Mouse (Mus musculus): ENCODE results near the gene Gda.

Gene Gda

GRCm38 (mm10) chr19:21372395-21373072 lies 100.7 kb downstream of the Gda start:
- DNase-seq (ENCODE audit: low read depth), result no peak

GRCm38 (mm10) chr19:21371337-21371736 lies 101.9 kb downstream of the Gda start:
- no peak for DNase-seq (ENCODE audit: low read depth)

GRCm38 (mm10) chr19:21370782-21371181 lies 102.5 kb downstream of the Gda start:
- no peak for DNase-seq (ENCODE audit: low read depth)

DNA sequence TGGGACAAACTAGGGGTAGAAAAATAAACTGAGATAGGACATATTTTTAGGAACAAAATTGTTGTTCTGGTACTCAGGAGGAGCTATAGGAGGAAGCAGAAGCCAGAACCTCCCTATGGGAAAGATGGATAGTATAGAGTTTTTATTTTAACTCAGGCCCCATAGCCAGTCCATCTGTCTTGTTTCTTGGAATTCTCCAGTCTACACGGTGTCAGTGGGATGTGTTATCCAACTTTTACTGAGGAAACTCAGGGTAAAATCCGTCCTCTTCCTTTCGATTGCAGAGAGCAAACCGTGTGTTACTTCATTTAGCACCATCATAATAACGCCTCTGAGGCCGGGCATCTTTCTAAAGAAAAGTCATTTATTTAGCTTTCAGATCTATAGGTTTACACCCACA lies 104.1 kb downstream of the Gda start:
- DNase-seq (ENCODE audit: low read depth), result no peak

DNA sequence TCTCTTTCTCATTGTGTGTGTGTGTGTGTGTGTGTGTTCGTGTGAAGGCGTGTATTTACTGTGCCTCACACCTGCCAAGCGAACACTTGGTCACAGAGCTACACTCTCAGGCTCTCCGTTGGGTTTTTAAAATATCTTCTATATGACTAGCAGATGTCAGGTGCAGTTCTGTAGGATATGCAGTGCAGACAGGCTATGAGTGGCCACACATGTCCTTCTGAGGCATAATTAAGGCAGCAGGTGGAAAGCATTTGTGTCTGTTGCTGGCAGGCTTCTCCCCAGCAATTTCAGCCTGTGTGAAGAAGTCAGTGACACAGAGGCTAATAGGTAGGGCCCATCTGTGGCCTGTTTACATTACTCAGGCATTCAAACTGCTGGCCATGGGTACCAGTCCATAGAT lies 104.7 kb downstream of the Gda start:
- no peak for DNase-seq (ENCODE audit: low read depth)

DNA sequence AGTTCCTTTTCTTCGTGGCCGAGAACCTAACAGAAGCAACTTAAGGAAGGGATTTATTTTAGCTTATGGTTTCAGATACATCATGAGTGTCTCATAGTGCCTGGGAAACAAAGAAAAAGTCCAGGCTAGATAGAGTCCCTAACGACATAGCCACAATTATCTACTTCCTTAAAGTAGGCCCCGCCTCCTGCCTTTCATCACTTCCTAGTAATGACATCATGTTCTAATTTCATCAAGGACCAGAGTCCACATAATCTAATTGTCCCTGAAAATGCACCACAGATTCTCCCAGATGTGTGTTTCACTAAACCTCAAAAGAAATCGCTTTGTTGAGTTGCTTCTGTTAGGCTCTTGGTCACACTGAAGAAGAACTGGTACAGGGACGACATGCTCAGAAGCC lies 115.5 kb downstream of the Gda start:
- no peak for DNase-seq (ENCODE audit: low read depth)

- no peak for DNase-seq (ENCODE audit: low read depth)
These were observed 123.6 kb downstream of the Gda start for GRCm38 (mm10) chr19:21349634-21350033.

GRCm38 (mm10) chr19:21346646-21347045 lies 126.6 kb downstream of the Gda start:
- DNase-seq (ENCODE audit: low read depth), result no peak

Measured in induced T-regulatory cell, adult 2 months (primary cell).